Mouse (Mus musculus) testis, adult 2 months (tissue): ENCODE data around the gene Mlip. TPM values are rescaled to one million over a fixed set of nuclear protein-coding genes. Genes with fewer than 3 reads are reported as not detected.
A peak's percentile ranks its signal among the peaks of the same experiment; 100 is the strongest.
"Not testable (repeated sequence)": the region's sequence is repeated elsewhere in the genome, so short reads cannot be mapped to it uniquely, and the experiment has no call there.

Experiments used
- H3K27ac ChIP-seq: fragments of 200-500 bp; 2 replicates; pipeline ENCODE4 v1.5.1; 2012; ENCODE audit warnings: low read depth, low read length; ENCODE audit not compliant: control insufficient read depth, insufficient read depth
- H3K27me3 ChIP-seq: fragments of 200-500 bp; 2 replicates; pipeline ENCODE4 v1.6.1; 2012; ENCODE audit warnings: mild to moderate bottlenecking, low read length, moderate library complexity; ENCODE audit not compliant: control insufficient read depth, insufficient read depth
- H3K36me3 ChIP-seq: fragments of 200-500 bp; 2 replicates; pipeline ENCODE4 v1.6.1; 2012; ENCODE audit warnings: mild to moderate bottlenecking, low read length; ENCODE audit not compliant: control insufficient read depth, insufficient read depth
- H3K4me1 ChIP-seq: fragments of 200-500 bp; 2 replicates; pipeline ENCODE4 v1.6.1; 2012; ENCODE audit warnings: low read length; ENCODE audit not compliant: control insufficient read depth, insufficient read depth
- H3K4me3 ChIP-seq: fragments of 200-500 bp; 2 replicates; pipeline ENCODE4 v1.5.1; 2012; ENCODE audit warnings: low read depth, mild to moderate bottlenecking, low read length, moderate library complexity, mixed read lengths; ENCODE audit not compliant: control insufficient read depth
- CTCF ChIP-seq: fragments of 200-500 bp; IDR thresholded peaks from 2 replicates; pipeline ENCODE4 v1.5.1; 2012; ENCODE audit warnings: low read depth, mild to moderate bottlenecking, inconsistent platforms, low read length, moderate library complexity; ENCODE audit not compliant: control insufficient read depth, insufficient read depth, insufficient replicate concordance
- POLR2A ChIP-seq: fragments of 200-500 bp; IDR thresholded peaks from 2 replicates; pipeline ENCODE4 v1.6.1; 2012; ENCODE audit warnings: low read depth, mild to moderate bottlenecking, inconsistent platforms, low read length, moderate library complexity; ENCODE audit not compliant: control insufficient read depth
- polyA plus RNA-seq: library from polyadenylated mRNA; depleted of rRNA; stranded (reverse); fragments of >200 nt; gene quantifications from 2 replicates; pipeline ENCODE4 v1.2.3, GENCODE M21; 2012

The Mlip gene
- polyA plus RNA-seq, 1 experiment = 2.4 TPM

GRCm38 (mm10) chr9:77376561-77376960 is 23.8 kb upstream of the Mlip start:
- Histone ChIP-seq H3K4me3 (no peak overlapping the region; the same call in 1 of the 2 replicates), H3K27me3 (no peaks in the 10 kb centered on the region), H3K36me3 (no peaks in the 10 kb centered on the region), H3K27ac (no peak overlapping the region), H3K4me1 (peaks cover 3% of the 10 kb centered on the region; the same call in 1 of the 2 replicates)
- TF ChIP-seq CTCF = no peak
- no peak for TF ChIP-seq POLR2A

- Histone ChIP-seq H3K4me3 (no peak overlapping the region), H3K27me3 (no peaks in the 10 kb centered on the region), H3K36me3 (no peaks in the 10 kb centered on the region), H3K4me1 (0 out of 2 replicates have a peak, but pooled peaks cover 2% of the 10 kb centered on the region), H3K27ac (no peak overlapping the region)
- TF ChIP-seq POLR2A (no peak), CTCF (no peak)
These were observed 17.9 kb upstream of the Mlip start for GRCm38 (mm10) chr9:77370706-77371105.

GRCm38 (mm10) chr9:77369262-77369661 is 16.5 kb upstream of the Mlip start:
- Histone ChIP-seq H3K36me3 (no peaks in the 10 kb centered on the region), H3K27ac (no peak overlapping the region), H3K4me1 (0 out of 2 replicates have a peak, but pooled peaks cover 2% of the 10 kb centered on the region), H3K4me3 (no peak overlapping the region), H3K27me3 (no peaks in the 10 kb centered on the region)
- TF ChIP-seq POLR2A (no peak), CTCF (no peak)

- not testable (repeated sequence) for H3K27ac ChIP-seq, H3K4me1 ChIP-seq, H3K4me3 ChIP-seq, H3K27me3 ChIP-seq, H3K36me3 ChIP-seq
These were observed 11.9 kb upstream of the Mlip start for GRCm38 (mm10) chr9:77364681-77365080.

GRCm38 (mm10) chr9:77362906-77363305 is 10.1 kb upstream of the Mlip start:
- Histone ChIP-seq H3K4me1 (no peaks in the 10 kb centered on the region), H3K27ac (no peak overlapping the region), H3K27me3 (no peaks in the 10 kb centered on the region), H3K36me3 (no peaks in the 10 kb centered on the region), H3K4me3 (no peak overlapping the region; the same call in 1 of the 2 replicates)
- TF ChIP-seq CTCF (no peak), POLR2A (peak; percentile 38; the same call in 1 of the 2 replicates)

GRCm38 (mm10) chr9:77360654-77361053 is 7.9 kb upstream of the Mlip start:
- H3K27ac ChIP-seq = no peak overlapping the region
- no peaks in the 10 kb centered on the region for H3K36me3 ChIP-seq
- TF ChIP-seq CTCF = no peak
- no peak for TF ChIP-seq POLR2A
- no peak overlapping the region for H3K4me3 ChIP-seq
- no peaks in the 10 kb centered on the region for H3K4me1 ChIP-seq
- H3K27me3 ChIP-seq = no peaks in the 10 kb centered on the region

- H3K27ac ChIP-seq = no peak overlapping the region
- H3K4me3 ChIP-seq = peak overlapping the region; percentile 3
- TF ChIP-seq CTCF (no peak), POLR2A (no peak)
- no peaks in the 10 kb centered on the region for H3K4me1 ChIP-seq
- H3K36me3 ChIP-seq = no peaks in the 10 kb centered on the region
- H3K27me3 ChIP-seq = no peaks in the 10 kb centered on the region
These were observed 6.7 kb upstream of the Mlip start for GRCm38 (mm10) chr9:77359278-77359973.

- no peaks in the 10 kb centered on the region for H3K4me1 ChIP-seq
- TF ChIP-seq POLR2A (no peak), CTCF (no peak)
- H3K36me3 ChIP-seq = no peaks in the 10 kb centered on the region
- no peak overlapping the region for H3K4me3 ChIP-seq
- H3K27me3 ChIP-seq = no peaks in the 10 kb centered on the region
- no peak overlapping the region for H3K27ac ChIP-seq
These were observed 1.2 kb upstream of the Mlip start for GRCm38 (mm10) chr9:77353942-77354341.
